Mouse (Mus musculus): ENCODE results near the gene 4921501E09Rik. TPM values are rescaled to one million over a fixed set of nuclear protein-coding genes. Genes with fewer than 3 reads are reported as not detected.
"Not testable (repeated sequence)": the region's sequence is repeated elsewhere in the genome, so short reads cannot be mapped to it uniquely, and the experiment has no call there.

Gene 4921501E09Rik
- total and polyA plus RNA-seq, 3 experiments, result 0.05 TPM; not detected in 2

GRCm38 (mm10) chr17:33058791-33059190, 9.1 kb downstream of the 4921501E09Rik start:
- Histone ChIP-seq H3K4me1 (ENCODE audit: insufficient read depth, low read depth, low read length) (no peaks in the 10 kb centered on the region), H3K9me3 (replicated peaks) (no peaks in the 10 kb centered on the region), H3K4me3 (ENCODE audit: low read depth, low read length) (no peak overlapping the region), H3K27me3 (ENCODE audit: insufficient read depth, low read length) (peaks cover 7% of the 10 kb centered on the region), H3K36me3 (replicated peaks) (no peaks in the 10 kb centered on the region)
- DNase-seq (ENCODE audit: low spot score) (no peak), ATAC-seq (ENCODE audit: extremely low read depth, insufficient number of reproducible peaks, low FRiP score, poor library complexity, severe bottlenecking) (no peak)
- TF ChIP-seq GATA1 (IDR thresholded peaks at IDR 0.05; ENCODE audit: borderline replicate concordance, low read length) (no peak), CTCF (IDR thresholded peaks at IDR 0.05; ENCODE audit: low read depth, low read length) (no peak), POLR2AphosphoS5 (IDR thresholded peaks at IDR 0.05; ENCODE audit: insufficient replicate concordance, low read depth, low read length) (no peak), GATA2 (IDR thresholded peaks at IDR 0.05; ENCODE audit: borderline replicate concordance, low read depth, low read length) (no peak), TAL1 (conservative IDR thresholded peaks at IDR 0.05; ENCODE audit: low read depth, low read length) (no peak)

- Histone ChIP-seq H3K9me3 (replicated peaks) (0 out of 2 replicates have a peak, but pooled peaks cover 4% of the 10 kb centered on the region), H3K36me3 (replicated peaks) (no peaks in the 10 kb centered on the region), H3K4me1 (ENCODE audit: insufficient read depth, low read depth, low read length) (peaks cover 4% of the 10 kb centered on the region; the same call in 1 of the 2 replicates), H3K27me3 (ENCODE audit: insufficient read depth, low read length) (no peaks in the 10 kb centered on the region), H3K4me3 (ENCODE audit: low read depth, low read length) (peak within 1 kb of the TSS; percentile 92)
- ATAC-seq (ENCODE audit: extremely low read depth, insufficient number of reproducible peaks, low FRiP score, poor library complexity, severe bottlenecking) (peak; percentile 94), DNase-seq (ENCODE audit: low spot score) (peak; percentile 85)
- TF ChIP-seq TAL1 (conservative IDR thresholded peaks at IDR 0.05; ENCODE audit: low read depth, low read length), result no peak
- TF ChIP-seq POLR2AphosphoS5 (IDR thresholded peaks at IDR 0.05; ENCODE audit: insufficient replicate concordance, low read depth, low read length), result no peak
- TF ChIP-seq GATA1 (IDR thresholded peaks at IDR 0.05; ENCODE audit: borderline replicate concordance, low read length), result no peak
- no peak for TF ChIP-seq CTCF (IDR thresholded peaks at IDR 0.05; ENCODE audit: low read depth, low read length)
- no peak for TF ChIP-seq GATA2 (IDR thresholded peaks at IDR 0.05; ENCODE audit: borderline replicate concordance, low read depth, low read length)
Measured at GRCm38 (mm10) chr17:33032900-33033891, 34.7 kb downstream of the 4921501E09Rik start, which contains the start of gene Zfp763. Zfp763 (minus strand) TSS chr17:33033402.

- TF ChIP-seq TAL1 (conservative IDR thresholded peaks at IDR 0.05; ENCODE audit: low read depth, low read length), result no peak
- TF ChIP-seq CTCF (IDR thresholded peaks at IDR 0.05; ENCODE audit: low read depth, low read length), result no peak
- TF ChIP-seq GATA2 (IDR thresholded peaks at IDR 0.05; ENCODE audit: borderline replicate concordance, low read depth, low read length), result no peak
- peaks cover 3% of the 10 kb centered on the region for H3K36me3 ChIP-seq (replicated peaks)
- ATAC-seq (ENCODE audit: extremely low read depth, insufficient number of reproducible peaks, low FRiP score, poor library complexity, severe bottlenecking) (no peak), DNase-seq (ENCODE audit: low spot score) (peak; percentile 6)
- H3K4me3 ChIP-seq (ENCODE audit: low read depth, low read length), result peak overlapping the region; percentile 92
- H3K4me1 ChIP-seq (ENCODE audit: insufficient read depth, low read depth, low read length), result peaks cover 4% of the 10 kb centered on the region; the same call in 1 of the 2 replicates
- no peaks in the 10 kb centered on the region for H3K27me3 ChIP-seq (ENCODE audit: insufficient read depth, low read length)
- peaks cover 7% of the 10 kb centered on the region for H3K9me3 ChIP-seq (replicated peaks)
Measured at GRCm38 (mm10) chr17:33032376-33032775, 35.5 kb downstream of the 4921501E09Rik start.

GRCm38 (mm10) chr17:33020434-33020833, 47.4 kb downstream of the 4921501E09Rik start:
- not testable (repeated sequence) for H3K4me3 ChIP-seq (ENCODE audit: low read depth, low read length); DNase-seq (ENCODE audit: low spot score); H3K27me3 ChIP-seq (ENCODE audit: insufficient read depth, low read length); H3K4me1 ChIP-seq (ENCODE audit: insufficient read depth, low read depth, low read length); ATAC-seq (ENCODE audit: extremely low read depth, insufficient number of reproducible peaks, low FRiP score, poor library complexity, severe bottlenecking)
- Histone ChIP-seq H3K9me3 (replicated peaks) (peaks cover 39% of the 10 kb centered on the region), H3K36me3 (replicated peaks) (peaks cover 41% of the 10 kb centered on the region)

Other genes starting within 250 kb of the 4921501E09Rik start
- 17.4 and 25.8 TPM in 2 replicates for gene Zfp799, start 237.8 kb downstream of the 4921501E09Rik start, total RNA-seq (2014; fragmentation: Nextera tagmentation)
- gene Zfp799, start 237.8 kb downstream of the 4921501E09Rik start, total RNA-seq (2017), result 13.1 and 16.1 TPM in 2 replicates
- 0.32 and 2.0 TPM in 2 replicates for gene Zfp799, start 237.8 kb downstream of the 4921501E09Rik start, polyA plus RNA-seq (2012)
- 2.3 and 4.7 TPM in 2 replicates for gene Zfp870, start 176.4 kb downstream of the 4921501E09Rik start, total RNA-seq (2014; fragmentation: Nextera tagmentation)
- 2.7 and 3.1 TPM in 2 replicates for gene Zfp870, start 176.4 kb downstream of the 4921501E09Rik start, total RNA-seq (2017)
- 0.35 and 0.39 TPM in 2 replicates for gene Zfp870, start 176.4 kb downstream of the 4921501E09Rik start, polyA plus RNA-seq (2012)
- not detected in 2 replicates for gene Cyp4f14, start 150.7 kb downstream of the 4921501E09Rik start, total RNA-seq (2014; fragmentation: Nextera tagmentation)
- gene Cyp4f14, start 150.7 kb downstream of the 4921501E09Rik start, total RNA-seq (2017), result 0.06 and 0.16 TPM in 2 replicates
- gene Cyp4f14, start 150.7 kb downstream of the 4921501E09Rik start, polyA plus RNA-seq (2012), result not detected in 2 replicates
- 39.1 and 51.8 TPM in 2 replicates for gene Cyp4f13, start 120.7 kb downstream of the 4921501E09Rik start, total RNA-seq (2014; fragmentation: Nextera tagmentation)
- 12.1 and 17.8 TPM in 2 replicates for gene Cyp4f13, start 120.7 kb downstream of the 4921501E09Rik start, total RNA-seq (2017)
- gene Cyp4f13, start 120.7 kb downstream of the 4921501E09Rik start, polyA plus RNA-seq (2012), result 16.7 and 20.3 TPM in 2 replicates
- 9.0 and 12.9 TPM in 2 replicates for gene Zfp472, start 102.2 kb downstream of the 4921501E09Rik start, total RNA-seq (2014; fragmentation: Nextera tagmentation)
- 13.4 and 15.5 TPM in 2 replicates for gene Zfp472, start 102.2 kb downstream of the 4921501E09Rik start, total RNA-seq (2017)
- gene Zfp472, start 102.2 kb downstream of the 4921501E09Rik start, polyA plus RNA-seq (2012), result 0.26 and 0.40 TPM in 2 replicates
- gene Zfp952, start 74.9 kb downstream of the 4921501E09Rik start, total RNA-seq (2014; fragmentation: Nextera tagmentation), result 11.4 and 11.8 TPM in 2 replicates
- gene Zfp952, start 74.9 kb downstream of the 4921501E09Rik start, total RNA-seq (2017), result 11.8 and 13.1 TPM in 2 replicates
- gene Zfp952, start 74.9 kb downstream of the 4921501E09Rik start, polyA plus RNA-seq (2012), result 0.28 and 0.35 TPM in 2 replicates
- 15.0 and 16.7 TPM in 2 replicates for gene Zfp763, start 34.7 kb downstream of the 4921501E09Rik start, total RNA-seq (2014; fragmentation: Nextera tagmentation)
- gene Zfp763, start 34.7 kb downstream of the 4921501E09Rik start, total RNA-seq (2017), result 11.2 and 11.5 TPM in 2 replicates
- 0.11 and 0.25 TPM in 2 replicates for gene Zfp763, start 34.7 kb downstream of the 4921501E09Rik start, polyA plus RNA-seq (2012)
- 7.4 and 9.6 TPM in 2 replicates for gene Zfp563, start 21.3 kb upstream of the 4921501E09Rik start, total RNA-seq (2014; fragmentation: Nextera tagmentation)
- gene Zfp563, start 21.3 kb upstream of the 4921501E09Rik start, total RNA-seq (2017), result 7.5 and 10.5 TPM in 2 replicates
- 0.56 and 0.65 TPM in 2 replicates for gene Zfp563, start 21.3 kb upstream of the 4921501E09Rik start, polyA plus RNA-seq (2012)
- gene Morc2b, start 71.6 kb upstream of the 4921501E09Rik start, total RNA-seq (2014; fragmentation: Nextera tagmentation), result not detected in 2 replicates
- gene Morc2b, start 71.6 kb upstream of the 4921501E09Rik start, total RNA-seq (2017), result 0.12 and 0.22 TPM in 2 replicates
- not detected in 2 replicates for gene Morc2b, start 71.6 kb upstream of the 4921501E09Rik start, polyA plus RNA-seq (2012)
- gene Olfr55, start 100.4 kb upstream of the 4921501E09Rik start, total RNA-seq (2014; fragmentation: Nextera tagmentation), result not detected in 2 replicates
- gene Olfr55, start 100.4 kb upstream of the 4921501E09Rik start, total RNA-seq (2017), result 0.17 and 0.44 TPM in 2 replicates
- not detected in 2 replicates for gene Olfr55, start 100.4 kb upstream of the 4921501E09Rik start, polyA plus RNA-seq (2012)
- gene Olfr239, start 123.2 kb upstream of the 4921501E09Rik start, total RNA-seq (2014; fragmentation: Nextera tagmentation), result not detected in 2 replicates
- not detected in 2 replicates for gene Olfr239, start 123.2 kb upstream of the 4921501E09Rik start, total RNA-seq (2017)
- gene Olfr239, start 123.2 kb upstream of the 4921501E09Rik start, polyA plus RNA-seq (2012), result not detected in 2 replicates
- gene Olfr1564, start 153.6 kb upstream of the 4921501E09Rik start, total RNA-seq (2014; fragmentation: Nextera tagmentation), result not detected in 2 replicates
- under 0.01 and 0.06 TPM in 2 replicates for gene Olfr1564, start 153.6 kb upstream of the 4921501E09Rik start, total RNA-seq (2017)
- not detected in 2 replicates for gene Olfr1564, start 153.6 kb upstream of the 4921501E09Rik start, polyA plus RNA-seq (2012)
- 29.0 and 30.5 TPM in 2 replicates for gene Zfp955a, start 187.1 kb upstream of the 4921501E09Rik start, total RNA-seq (2014; fragmentation: Nextera tagmentation)
- gene Zfp955a, start 187.1 kb upstream of the 4921501E09Rik start, total RNA-seq (2017), result 24.6 and 26.8 TPM in 2 replicates
- 0.37 and 0.50 TPM in 2 replicates for gene Zfp955a, start 187.1 kb upstream of the 4921501E09Rik start, polyA plus RNA-seq (2012)
- not detected in 2 replicates for gene Olfr63, start 196.6 kb upstream of the 4921501E09Rik start, total RNA-seq (2014; fragmentation: Nextera tagmentation)
- gene Olfr63, start 196.6 kb upstream of the 4921501E09Rik start, total RNA-seq (2017), result 0.06 and 0.11 TPM in 2 replicates
- not detected in 2 replicates for gene Olfr63, start 196.6 kb upstream of the 4921501E09Rik start, polyA plus RNA-seq (2012)
- gene Zfp955b, start 221.5 kb upstream of the 4921501E09Rik start, total RNA-seq (2014; fragmentation: Nextera tagmentation), result 17.8 and 18.1 TPM in 2 replicates
- gene Zfp955b, start 221.5 kb upstream of the 4921501E09Rik start, total RNA-seq (2017), result 14.3 and 17.8 TPM in 2 replicates
- gene Zfp955b, start 221.5 kb upstream of the 4921501E09Rik start, polyA plus RNA-seq (2012), result 0.44 and 0.62 TPM in 2 replicates

Data from G1E (cell line).